Mouse (Mus musculus) hindbrain, embryonic 14.5 days (tissue): ENCODE measurements around the gene 2900026A02Rik. TPM values are rescaled to one million over a fixed set of nuclear protein-coding genes. Genes with fewer than 3 reads are reported as not detected.

Experiments used
- ATAC-seq: fragments of 200-750 bp; cut with Nextera tagmentation; 2 replicates; pipeline ENCODE4 v1.8.0; 2017; ENCODE audit warnings: moderate number of reproducible peaks, mild to moderate bottlenecking, moderate TSS enrichment, moderate library complexity; ENCODE audit not compliant: low FRiP score
- DNase-seq: peaks from one replicate; pipeline ENCODE4 v3.0.0-alpha.2; 2015; ENCODE audit warnings: low spot score
- H3K27ac ChIP-seq: fragments of 300-500 bp; sonication (generic); 2 replicates; pipeline ENCODE4 v1.5.1; 2014; ENCODE audit warnings: mild to moderate bottlenecking, moderate library complexity
- H3K27me3 ChIP-seq: fragments of 300-500 bp; sonication (generic); 2 replicates; pipeline ENCODE4 v1.6.1; 2014; ENCODE audit warnings: mild to moderate bottlenecking, low read length, mixed read lengths; ENCODE audit not compliant: control insufficient read depth, insufficient read depth
- H3K36me3 ChIP-seq: fragments of 300-500 bp; sonication (generic); replicated peaks from 2 replicates; pipeline ENCODE4 v1.6.1; 2014; ENCODE audit not compliant: control insufficient read depth, insufficient read depth
- H3K4me1 ChIP-seq: fragments of 300-500 bp; sonication (generic); replicated peaks from 2 replicates; pipeline ENCODE4 v1.6.1; 2014; ENCODE audit warnings: antibody characterized with exemption, low read length, mixed read lengths; ENCODE audit not compliant: control insufficient read depth, insufficient read depth
- H3K4me2 ChIP-seq: fragments of 300-500 bp; sonication (generic); replicated peaks from 2 replicates; pipeline ENCODE4 v1.6.1; 2014; ENCODE audit warnings: mild to moderate bottlenecking, moderate library complexity
- H3K4me3 ChIP-seq: fragments of 300-500 bp; sonication (generic); replicated peaks from 2 replicates; pipeline ENCODE4 v1.5.1; 2014; ENCODE audit warnings: mild to moderate bottlenecking, low read length
- H3K9ac ChIP-seq: fragments of 300-500 bp; sonication (generic); 2 replicates; pipeline ENCODE4 v1.6.1; 2014
- H3K9me3 ChIP-seq: fragments of 300-500 bp; sonication (generic); 2 replicates; pipeline ENCODE4 v1.6.1; 2016; ENCODE audit warnings: low read length; ENCODE audit not compliant: control insufficient read depth
- WGBS: fragments of 180-500 bp; shearing (Covaris S2); extraction: QIAGEN DNeasy Blood & Tissue Kit; methylation state at CpG from one replicate; pipeline ENCODE4 v1.1.7; 2014; 5-methylcytosine and 5-hydroxymethylcytosine counted together
- polyA plus RNA-seq: library from polyadenylated mRNA; unstranded; fragments of >200 nt; fragmentation: Nextera tagmentation; extraction: Ambion mirVana; gene quantifications from 2 replicates; pipeline ENCODE4 v1.2.1, GENCODE M21; 2014

The 2900026A02Rik gene
- polyA plus RNA-seq, 1 experiment from 2014 or later: 2.5 TPM

- Histone ChIP-seq H3K27ac (no peak overlapping the region), H3K9ac (no peak overlapping the region), H3K4me2 (peak overlapping the region; percentile 53), H3K4me3 (peak overlapping the region; percentile 15; the same call in 1 of the 2 replicates), H3K9me3 (no peaks in the 10 kb centered on the region), H3K4me1 (peaks cover 11% of the 10 kb centered on the region; the same call in 1 of the 2 replicates), H3K27me3 (no peaks in the 10 kb centered on the region), H3K36me3 (no peaks in the 10 kb centered on the region)
- ATAC-seq: no peak
- WGBS: 11% methylated on average over 10 of the region's 10 CpGs
- peak; percentile 59 for DNase-seq
These were observed 4.2 kb upstream of the 2900026A02Rik start for GRCm38 (mm10) chr5:113225271-113225670.

GRCm38 (mm10) chr5:113223888-113224287 is 2.9 kb upstream of the 2900026A02Rik start:
- no peak overlapping the region for H3K27ac ChIP-seq
- ATAC-seq (no peak), DNase-seq (no peak)
- 61% methylated on average over 4 of the region's 4 CpGs for WGBS
- no peak overlapping the region for H3K4me3 ChIP-seq
- no peaks in the 10 kb centered on the region for H3K36me3 ChIP-seq
- no peaks in the 10 kb centered on the region for H3K27me3 ChIP-seq
- no peak overlapping the region for H3K4me2 ChIP-seq
- peaks cover 11% of the 10 kb centered on the region; the same call in 1 of the 2 replicates for H3K4me1 ChIP-seq
- no peaks in the 10 kb centered on the region for H3K9me3 ChIP-seq
- H3K9ac ChIP-seq: no peak overlapping the region

- Histone ChIP-seq H3K4me1 (0 out of 2 replicates have a peak, but pooled peaks cover 3% of the 10 kb centered on the region), H3K4me2 (peak overlapping the region; percentile 69), H3K27me3 (no peaks in the 10 kb centered on the region), H3K4me3 (peak overlapping the region; percentile 58), H3K9me3 (no peaks in the 10 kb centered on the region), H3K36me3 (no peaks in the 10 kb centered on the region), H3K9ac (peak overlapping the region; percentile 44), H3K27ac (no peak overlapping the region)
- ATAC-seq (peak; percentile 31; the same call in 1 of the 2 replicates), DNase-seq (no peak)
- 1% methylated on average over 59 of the region's 64 CpGs for WGBS
These were observed 471 bp downstream of the 2900026A02Rik start for GRCm38 (mm10) chr5:113220383-113221146.

- H3K27ac ChIP-seq: no peak overlapping the region
- no peaks in the 10 kb centered on the region for H3K36me3 ChIP-seq
- no peaks in the 10 kb centered on the region for H3K4me1 ChIP-seq
- WGBS: 56% methylated on average over 7 of the region's 7 CpGs
- H3K4me3 ChIP-seq: no peak overlapping the region
- H3K9me3 ChIP-seq: no peaks in the 10 kb centered on the region
- H3K27me3 ChIP-seq: no peaks in the 10 kb centered on the region
- no peak overlapping the region for H3K4me2 ChIP-seq
- DNase-seq (no peak), ATAC-seq (no peak)
- no peak overlapping the region for H3K9ac ChIP-seq
These were observed 1.2 kb downstream of the 2900026A02Rik start for GRCm38 (mm10) chr5:113219876-113220275.

GRCm38 (mm10) chr5:113219450-113219849 is 1.6 kb downstream of the 2900026A02Rik start:
- Histone ChIP-seq H3K9me3 (no peaks in the 10 kb centered on the region), H3K36me3 (no peaks in the 10 kb centered on the region)
- 85% methylated on average over 6 of the region's 6 CpGs for WGBS

GRCm38 (mm10) chr5:113218617-113219235 is 2.3 kb downstream of the 2900026A02Rik start:
- no peaks in the 10 kb centered on the region for H3K4me1 ChIP-seq
- no peak overlapping the region for H3K9ac ChIP-seq
- H3K4me2 ChIP-seq: no peak overlapping the region
- no peak overlapping the region for H3K4me3 ChIP-seq
- H3K9me3 ChIP-seq: no peaks in the 10 kb centered on the region
- no peaks in the 10 kb centered on the region for H3K27me3 ChIP-seq
- WGBS: 87% methylated on average over 17 of the region's 17 CpGs
- no peak overlapping the region for H3K27ac ChIP-seq
- DNase-seq: no peak
- H3K36me3 ChIP-seq: no peaks in the 10 kb centered on the region
- no peak for ATAC-seq

More at GRCm38 (mm10) chr5:113219450-113219849, 1.6 kb downstream of the 2900026A02Rik start:
- Histone ChIP-seq H3K27me3 (no peaks in the 10 kb centered on the region), H3K4me1 (no peaks in the 10 kb centered on the region), H3K4me3 (no peak overlapping the region), H3K27ac (no peak overlapping the region), H3K9ac (no peak overlapping the region), H3K4me2 (no peak overlapping the region)
- no peak for ATAC-seq
- DNase-seq: no peak

GRCm38 (mm10) chr5:113217076-113217475 is 4.0 kb downstream of the 2900026A02Rik start:
- DNase-seq: no peak

GRCm38 (mm10) chr5:113216328-113216960 is 4.6 kb downstream of the 2900026A02Rik start:
- ATAC-seq: no peak
- WGBS: 69% methylated on average over 14 of the region's 14 CpGs
- Histone ChIP-seq H3K4me3 (no peak overlapping the region), H3K27me3 (no peaks in the 10 kb centered on the region), H3K4me1 (no peaks in the 10 kb centered on the region), H3K9ac (no peak overlapping the region), H3K4me2 (no peak overlapping the region), H3K9me3 (no peaks in the 10 kb centered on the region), H3K27ac (no peak overlapping the region), H3K36me3 (no peaks in the 10 kb centered on the region)
- DNase-seq: no peak

More at GRCm38 (mm10) chr5:113217076-113217475, 4.0 kb downstream of the 2900026A02Rik start:
- H3K9ac ChIP-seq: no peak overlapping the region
- no peaks in the 10 kb centered on the region for H3K9me3 ChIP-seq
- no peak for ATAC-seq
- WGBS: 75% methylated on average over 12 of the region's 12 CpGs
- H3K4me1 ChIP-seq: no peaks in the 10 kb centered on the region
- no peak overlapping the region for H3K4me2 ChIP-seq
- H3K36me3 ChIP-seq: no peaks in the 10 kb centered on the region
- H3K27ac ChIP-seq: no peak overlapping the region
- no peak overlapping the region for H3K4me3 ChIP-seq
- H3K27me3 ChIP-seq: no peaks in the 10 kb centered on the region

- Histone ChIP-seq H3K4me1 (no peaks in the 10 kb centered on the region), H3K4me3 (no peak overlapping the region), H3K36me3 (no peaks in the 10 kb centered on the region), H3K9me3 (no peaks in the 10 kb centered on the region), H3K27ac (no peak overlapping the region), H3K27me3 (no peaks in the 10 kb centered on the region), H3K9ac (no peak overlapping the region), H3K4me2 (no peak overlapping the region)
- ATAC-seq (no peak), DNase-seq (no peak)
- 89% methylated on average over 9 of the region's 9 CpGs for WGBS
These were observed 5.4 kb downstream of the 2900026A02Rik start for GRCm38 (mm10) chr5:113215610-113216011.
